Mouse (Mus musculus) telencephalon, adult 2 months (tissue): Measurements from ENCODE around the gene Ppa2.
A peak's percentile ranks its signal among the peaks of the same experiment; 100 is the strongest.

ENCODE experiments used
- DNase-seq: peaks from one replicate; pipeline ENCODE4 v3.0.0-alpha.2; 2011; ENCODE audit warnings: low read depth, low spot score

The Ppa2 gene

DNA sequence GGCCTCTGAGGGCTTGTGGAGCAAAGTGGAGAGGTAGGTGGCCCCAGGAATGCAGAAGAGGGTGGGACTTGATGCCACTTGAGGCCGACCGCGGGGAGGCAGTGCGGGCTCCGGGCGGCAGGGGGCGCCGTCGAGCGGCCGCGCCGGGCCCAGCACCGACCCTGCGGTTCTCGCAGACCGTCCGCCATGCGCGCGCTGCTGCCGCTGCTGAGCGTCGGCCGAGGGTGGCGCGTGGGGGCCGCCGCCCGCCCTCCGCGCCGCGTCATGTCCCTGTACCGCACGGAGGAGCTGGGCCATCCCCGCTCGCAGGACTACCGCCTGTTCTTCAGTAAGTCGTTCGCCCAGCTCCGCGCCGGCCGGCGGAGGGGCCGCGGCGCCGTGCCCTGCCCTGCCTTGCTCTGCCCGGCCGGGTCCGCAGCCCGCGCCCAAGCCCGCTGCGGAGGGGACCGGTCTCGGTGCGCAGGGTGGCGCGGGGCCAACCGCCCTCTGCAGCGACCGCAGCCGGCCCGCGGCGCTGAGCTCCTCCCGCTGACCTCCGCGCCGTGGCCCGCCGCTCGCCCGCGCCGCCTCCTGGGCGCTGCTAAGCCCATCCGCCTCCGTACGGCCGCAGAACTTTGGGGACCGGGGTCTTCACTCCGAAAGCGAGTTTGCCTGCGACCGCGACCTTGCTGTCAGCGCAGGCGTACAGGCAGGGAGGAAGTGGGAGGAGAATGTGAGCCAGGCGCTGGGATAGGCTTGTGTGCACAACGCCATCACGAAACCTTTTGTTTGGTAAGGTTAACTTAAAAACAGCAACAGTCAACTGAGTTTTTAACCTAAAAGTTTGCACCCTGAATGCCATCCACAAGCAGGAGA lies at the start of gene Ppa2:
Gene Ppa2 (plus strand): TSS at position 157 of the 855 bp plus-strand sequence.
- peak; percentile 74 for DNase-seq

DNA sequence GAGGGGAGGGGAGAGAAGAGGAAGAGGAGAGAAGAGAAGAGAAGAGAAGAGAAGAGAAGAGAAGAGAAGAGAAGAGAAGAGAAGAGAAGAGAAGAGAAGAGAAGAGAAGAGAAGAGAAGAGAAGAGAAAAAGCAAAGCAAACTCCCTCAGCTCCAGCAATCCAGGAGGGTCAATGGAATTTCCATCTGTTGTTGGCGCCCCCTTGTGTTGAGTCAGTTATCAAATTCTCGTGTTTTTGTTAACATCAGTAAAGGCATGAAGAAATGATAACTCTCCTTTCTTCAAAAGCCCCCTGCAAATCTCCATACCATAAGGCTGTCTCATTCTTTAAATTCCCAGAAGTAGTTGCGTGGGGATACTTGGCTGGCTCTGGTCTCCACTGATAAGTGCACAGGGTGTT lies 38.0 kb upstream of the Ppa2 start:
- peak; percentile 38 for DNase-seq

DNA sequence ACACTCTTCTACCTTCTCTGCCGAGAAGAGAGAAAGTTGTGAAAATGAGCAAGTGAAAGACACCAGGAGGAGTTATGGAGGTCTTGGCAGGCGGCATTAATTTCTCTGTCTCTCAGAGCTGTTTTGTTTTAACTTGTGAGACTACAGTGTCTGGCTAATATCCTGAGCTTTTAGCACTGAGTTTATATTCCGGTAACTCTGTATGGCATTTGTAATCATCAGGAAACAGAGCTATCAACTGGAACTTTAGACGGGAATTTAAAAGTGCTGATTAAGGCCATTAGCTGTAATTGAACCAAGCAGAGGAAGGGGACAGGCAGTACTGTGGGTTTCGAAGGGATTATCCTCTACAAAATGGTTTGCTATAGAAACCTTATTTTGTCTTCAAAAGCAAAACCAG lies 25.3 kb upstream of the Ppa2 start:
- DNase-seq, result no peak

DNA sequence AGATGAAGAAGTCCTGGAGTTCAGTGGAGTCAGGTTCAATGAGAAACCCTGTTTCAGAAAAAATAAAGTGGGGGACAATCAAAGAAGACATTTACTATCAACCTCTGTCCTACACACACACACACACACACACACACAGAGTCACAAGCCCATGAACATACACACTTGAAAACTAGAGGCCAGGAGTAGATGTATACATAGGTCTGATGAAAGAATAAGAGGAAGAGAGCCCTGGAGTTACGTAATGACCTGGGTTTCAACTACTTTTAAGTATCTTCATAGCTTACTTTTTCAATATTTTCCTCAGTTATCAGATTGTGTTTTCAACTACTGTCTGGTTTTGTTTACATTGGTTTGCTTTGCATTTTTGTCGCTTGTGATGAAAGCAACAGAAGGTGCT lies 21.1 kb upstream of the Ppa2 start:
- no peak for DNase-seq

DNA sequence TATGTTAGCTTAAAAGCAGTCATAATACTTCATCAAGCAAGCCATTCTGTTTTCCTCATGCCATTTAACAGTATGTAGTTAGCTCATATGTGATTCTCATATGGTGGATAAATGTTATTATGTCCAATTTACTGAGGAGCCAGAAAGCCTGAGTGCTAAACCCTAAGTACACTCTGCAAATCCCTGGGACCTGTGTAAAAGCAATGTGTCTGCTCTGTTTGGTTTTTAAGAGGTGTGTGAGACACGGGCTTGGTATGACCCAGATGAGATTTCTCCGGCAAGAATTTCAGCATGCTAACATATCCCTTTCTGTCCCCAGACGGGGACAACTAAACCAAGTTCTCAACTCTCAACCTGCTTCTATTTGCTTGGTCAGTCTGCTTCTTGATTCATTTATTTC lies 5.6 kb upstream of the Ppa2 start:
- no peak for DNase-seq

- DNase-seq, result no peak
Observed at GRCm38 (mm10) chr3:133308361-133308760, 1.5 kb upstream of the Ppa2 start.

DNA sequence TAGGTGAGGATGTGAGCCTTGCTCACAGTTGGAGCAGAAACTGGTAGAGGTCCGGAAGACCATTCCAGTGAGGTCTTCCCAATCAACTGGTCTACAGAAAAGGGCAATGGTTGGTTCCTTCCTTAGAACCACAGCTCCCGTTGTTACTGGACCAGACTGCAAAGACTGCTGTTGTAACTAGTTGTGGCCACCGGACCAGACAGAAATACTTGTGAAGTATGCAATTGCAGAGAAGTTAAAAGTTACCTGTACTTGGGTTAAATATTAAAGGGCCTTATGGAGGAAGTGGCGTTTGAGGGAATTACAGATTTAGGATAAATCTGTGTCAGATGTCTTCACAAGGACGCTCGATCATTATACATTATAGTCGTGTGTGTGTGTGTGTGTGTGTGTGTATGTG lies 551 bp upstream of the Ppa2 start:
- DNase-seq, result no peak

- DNase-seq, result no peak
Observed at GRCm38 (mm10) chr3:133310809-133311179, 884 bp downstream of the Ppa2 start.

- no peak for DNase-seq
Observed at GRCm38 (mm10) chr3:133312331-133312730, 2.4 kb downstream of the Ppa2 start.

- no peak for DNase-seq
Observed at GRCm38 (mm10) chr3:133312850-133313249, 2.9 kb downstream of the Ppa2 start.

DNA sequence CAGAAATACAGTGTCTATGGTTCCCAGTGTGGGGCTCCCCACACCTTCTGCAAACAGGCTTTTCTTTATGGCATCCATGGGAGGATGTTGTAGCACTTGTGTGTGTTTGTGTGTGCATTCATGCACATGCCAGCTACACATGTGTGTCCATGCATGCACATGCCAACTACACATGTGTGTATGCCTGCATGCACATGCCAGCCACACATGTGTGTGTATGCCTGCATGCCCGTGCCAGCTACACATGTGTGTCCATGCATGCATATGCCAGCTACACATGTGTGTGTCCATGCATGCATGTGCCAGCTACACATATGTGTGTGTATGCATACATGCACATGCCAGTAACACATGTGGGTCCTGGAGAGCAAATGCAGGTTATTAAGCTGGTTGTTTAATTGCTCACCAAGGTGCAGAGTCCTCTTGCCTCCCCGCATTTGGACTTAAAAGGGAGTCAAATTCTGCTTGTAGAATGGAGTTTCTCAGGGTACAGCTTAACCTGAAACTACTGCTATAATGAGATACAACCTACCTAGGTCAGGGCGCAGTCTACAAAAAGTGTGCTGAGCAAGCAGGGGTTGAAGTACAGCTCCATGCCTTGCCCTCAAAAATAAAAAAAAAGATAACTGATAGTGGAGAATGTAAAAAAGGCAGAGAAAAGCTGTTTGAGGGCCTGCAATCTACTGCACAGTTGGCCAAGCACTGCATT lies 3.7 kb downstream of the Ppa2 start:
- DNase-seq, result no peak

DNA sequence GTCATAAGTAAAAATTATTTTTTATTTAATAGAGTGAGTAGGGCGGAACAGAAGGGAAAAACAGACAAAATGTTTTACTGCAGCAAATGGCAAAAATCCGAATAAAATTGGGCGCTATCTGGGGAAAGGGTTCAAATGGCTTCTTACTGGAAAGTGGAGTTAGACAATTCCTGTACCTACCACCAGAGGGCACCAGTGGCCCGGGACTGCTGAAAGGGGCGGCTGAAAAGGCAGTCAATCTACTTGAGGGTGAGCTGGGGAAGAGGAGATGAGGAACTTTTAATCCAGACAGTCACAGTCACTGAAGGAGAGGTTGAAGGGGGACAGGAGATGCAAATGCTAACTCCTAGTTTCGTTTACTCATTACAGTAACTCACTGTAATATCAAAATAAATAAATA lies 4.6 kb downstream of the Ppa2 start:
- no peak for DNase-seq

DNA sequence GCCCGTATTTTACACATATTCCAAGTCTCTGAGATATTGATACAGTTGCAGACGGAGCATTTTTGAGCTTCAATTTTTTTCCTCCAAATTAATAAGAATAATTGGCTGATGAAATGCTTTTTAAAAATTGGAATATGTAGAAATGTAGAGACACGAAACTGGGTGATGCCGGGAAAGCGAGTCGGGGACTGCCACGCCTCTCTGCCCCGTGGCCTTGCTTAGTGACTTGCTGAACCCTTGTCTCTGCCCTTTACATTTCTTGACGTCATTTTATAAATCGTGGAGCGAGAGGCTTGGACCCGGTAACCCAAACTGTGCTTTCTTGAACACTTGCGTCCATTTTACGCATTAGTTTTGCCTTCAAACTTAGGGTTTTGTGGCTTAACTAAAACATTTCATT lies 5.1 kb downstream of the Ppa2 start:
- DNase-seq, result no peak

DNA sequence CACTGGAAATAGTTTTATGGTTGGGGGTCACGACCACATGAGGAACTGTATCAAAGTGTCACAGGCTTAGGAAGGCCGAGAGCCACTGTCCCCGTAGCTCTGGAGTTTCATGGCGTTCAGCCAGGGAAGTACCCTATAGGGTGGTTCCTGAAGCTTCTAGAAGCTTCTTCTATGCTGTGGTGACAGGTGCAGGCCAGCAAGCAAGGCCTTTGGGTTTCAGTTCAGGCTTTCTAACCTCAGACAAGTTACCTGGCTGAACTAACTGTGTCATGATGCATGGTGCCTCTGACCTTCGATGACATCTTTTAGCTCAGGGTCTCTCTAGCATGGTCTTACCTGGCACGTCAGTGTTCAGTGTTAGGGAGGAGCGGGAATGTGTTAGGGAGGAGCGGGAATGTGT lies 5.7 kb downstream of the Ppa2 start:
- DNase-seq, result no peak

DNA sequence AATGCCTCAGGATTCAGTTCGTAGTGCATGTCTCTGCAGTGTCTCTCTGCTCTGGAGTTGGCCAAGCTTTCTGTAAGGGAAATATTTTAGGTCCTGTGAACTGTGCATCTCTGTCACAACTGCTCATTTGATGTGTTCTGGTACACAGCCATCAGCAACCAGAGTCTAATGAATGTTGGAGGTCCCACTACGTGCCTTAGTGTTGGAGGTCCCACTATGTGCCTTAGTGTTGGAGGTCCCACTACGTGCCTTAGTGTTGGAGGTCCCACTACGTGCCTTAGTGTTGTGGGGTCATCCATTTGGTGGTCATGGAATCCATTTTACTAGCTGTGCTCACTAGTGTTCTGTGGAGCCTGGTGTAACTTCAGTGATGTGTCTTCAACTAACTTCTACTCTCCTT lies 7.9 kb downstream of the Ppa2 start:
- DNase-seq, result no peak

DNA sequence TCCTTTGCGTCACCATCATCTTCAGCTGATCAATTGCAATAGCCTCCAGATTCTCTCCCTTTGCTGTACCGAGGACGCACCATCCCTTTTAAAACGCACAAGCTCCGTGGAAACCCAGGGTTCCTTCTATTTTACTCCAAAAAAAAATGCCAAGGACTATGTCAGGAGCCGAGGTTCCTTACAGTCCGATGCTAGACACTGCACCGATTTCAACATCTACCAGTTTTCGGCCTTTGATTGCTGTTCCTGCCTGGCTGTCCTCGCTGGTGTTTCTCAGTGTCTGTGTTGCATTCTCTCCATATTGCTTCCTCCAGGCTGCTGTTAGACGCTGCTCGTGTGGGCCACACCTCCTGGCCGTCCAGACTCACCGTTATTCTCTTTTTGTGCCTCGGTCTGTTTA lies 8.7 kb downstream of the Ppa2 start:
- DNase-seq, result no peak

DNA sequence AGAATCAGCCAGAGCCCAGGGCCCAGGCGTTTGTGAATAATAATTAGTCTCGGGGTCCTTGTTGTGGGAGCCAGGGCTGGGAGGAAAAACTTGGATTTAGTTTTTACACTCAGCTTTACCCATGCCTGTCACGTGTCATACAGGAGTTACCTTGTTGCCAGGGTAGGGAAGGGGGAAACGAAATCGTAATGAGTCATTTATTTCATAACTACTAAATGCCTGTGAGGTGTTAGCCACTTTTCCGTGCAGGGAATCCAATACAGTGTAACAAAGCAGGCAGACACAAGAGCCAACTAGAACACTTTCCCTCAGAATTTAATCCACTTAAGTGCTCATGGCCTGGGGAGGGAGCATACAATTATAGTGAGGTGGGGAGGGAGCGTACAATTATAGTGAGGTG lies 9.9 kb downstream of the Ppa2 start:
- DNase-seq, result no peak

DNA sequence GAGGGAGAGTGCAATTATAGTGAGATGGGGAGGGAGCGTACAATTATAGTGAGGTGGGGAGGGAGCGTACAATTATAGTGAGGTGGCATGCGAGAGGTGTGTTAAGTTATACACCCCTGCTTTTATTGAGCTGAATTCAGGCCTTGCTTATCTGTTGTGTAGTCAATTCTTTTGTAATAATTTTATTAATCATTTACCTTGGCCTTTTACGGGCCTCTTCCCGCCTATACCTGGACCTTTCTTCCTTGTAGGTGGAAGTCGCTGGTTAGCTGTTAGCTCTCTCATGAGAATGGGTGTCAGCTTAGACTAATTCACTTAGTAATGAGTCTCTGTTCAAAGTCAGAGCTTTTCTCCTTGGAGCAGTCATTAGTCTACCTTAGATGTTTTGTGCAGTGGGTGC lies 10.4 kb downstream of the Ppa2 start:
- DNase-seq, result no peak

DNA sequence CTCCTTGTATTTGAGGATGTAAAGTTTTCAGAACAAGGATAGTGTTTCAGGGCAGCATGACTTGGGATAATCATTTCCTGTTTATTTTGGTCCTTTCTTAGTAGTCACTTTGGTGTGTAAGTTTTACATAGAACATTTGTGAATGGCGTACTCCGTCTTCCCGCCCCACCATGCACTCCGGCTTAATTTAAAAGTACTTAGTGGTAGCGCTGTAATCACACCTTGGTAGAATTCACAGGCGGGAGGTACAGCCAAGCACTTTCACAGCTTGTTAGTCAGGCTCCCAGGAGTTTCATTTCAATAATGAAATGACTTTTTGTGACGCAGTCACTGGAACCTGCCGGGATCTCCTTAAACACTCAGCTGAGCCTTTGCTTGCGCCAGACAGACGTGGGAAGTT lies 12.0 kb downstream of the Ppa2 start:
- DNase-seq, result no peak

DNA sequence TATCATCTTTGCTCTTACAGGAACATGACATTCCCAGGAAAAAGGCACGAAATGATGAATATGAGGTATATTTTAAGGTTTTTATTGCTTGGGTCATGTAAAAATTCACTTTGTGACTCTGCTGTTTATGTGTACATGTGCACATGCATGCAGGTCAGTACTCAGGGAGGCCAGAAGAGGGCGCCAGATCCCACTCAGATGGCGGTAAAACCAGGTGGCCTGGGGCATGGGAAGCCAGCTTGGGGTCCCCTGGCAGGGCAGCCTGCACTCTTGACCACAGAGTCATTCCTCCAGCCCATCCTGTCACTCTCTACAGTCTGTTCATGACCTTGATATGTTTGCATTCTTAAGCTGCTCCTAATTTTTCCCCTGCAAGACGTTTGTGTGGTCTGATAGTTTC lies 12.6 kb downstream of the Ppa2 start:
- DNase-seq, result no peak

DNA sequence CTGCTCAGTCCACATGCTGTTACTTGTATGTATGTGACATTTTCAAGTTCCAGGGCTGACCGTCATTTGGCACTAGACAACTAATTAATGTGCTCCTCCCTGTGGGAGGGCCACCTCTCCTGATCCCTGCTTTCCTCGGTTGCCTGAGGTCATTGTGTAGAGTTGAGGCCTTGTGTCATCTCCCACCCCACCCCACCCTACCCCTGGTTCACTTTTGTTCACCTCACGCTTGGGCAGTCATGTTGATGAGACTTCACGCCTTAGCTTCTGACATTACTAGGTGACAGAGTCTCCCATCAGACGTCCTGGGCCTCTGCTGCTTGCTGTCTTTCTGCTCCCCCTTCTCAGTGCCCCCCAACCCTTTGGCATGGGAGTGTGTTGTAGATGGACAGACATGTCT lies 15.2 kb downstream of the Ppa2 start:
- no peak for DNase-seq

- no peak for DNase-seq
Observed at GRCm38 (mm10) chr3:133328551-133328950, 18.6 kb downstream of the Ppa2 start.

DNA sequence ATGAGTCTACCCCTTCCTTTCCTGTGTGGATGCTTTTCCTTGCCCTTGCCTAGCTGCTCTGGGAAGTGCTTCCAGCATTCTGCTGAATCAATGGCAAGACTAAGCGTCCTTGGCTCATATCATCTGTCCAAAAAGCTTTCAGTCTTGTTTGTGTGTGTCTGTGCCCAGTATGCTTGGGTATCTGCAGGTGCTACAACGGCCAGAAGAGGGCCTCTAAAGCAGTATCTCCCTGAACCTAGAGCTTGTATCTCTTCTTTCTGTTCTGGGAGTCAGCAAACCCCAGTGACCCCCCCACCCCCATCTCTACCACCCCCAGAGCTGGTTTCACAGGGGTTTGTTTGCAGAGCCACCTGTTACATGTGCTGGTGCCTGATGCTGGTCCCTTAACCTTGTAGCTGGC lies 19.5 kb downstream of the Ppa2 start:
- no peak for DNase-seq
